Mouse (Mus musculus) megakaryocyte, embryonic 14.5 days (primary cell): ENCODE results near the gene Zdhhc14.

ENCODE experiments used
- FLI1 ChIP-seq: IDR thresholded peaks from 2 replicates; pipeline ENCODE4 v1.6.1; 2012; ENCODE audit warnings: low read length, inconsistent platforms, mixed read lengths
- GATA1 ChIP-seq: IDR thresholded peaks from 3 replicates; pipeline ENCODE4 v1.6.1; 2012; ENCODE audit warnings: mixed read lengths, low read length, inconsistent platforms, borderline replicate concordance

DNA sequence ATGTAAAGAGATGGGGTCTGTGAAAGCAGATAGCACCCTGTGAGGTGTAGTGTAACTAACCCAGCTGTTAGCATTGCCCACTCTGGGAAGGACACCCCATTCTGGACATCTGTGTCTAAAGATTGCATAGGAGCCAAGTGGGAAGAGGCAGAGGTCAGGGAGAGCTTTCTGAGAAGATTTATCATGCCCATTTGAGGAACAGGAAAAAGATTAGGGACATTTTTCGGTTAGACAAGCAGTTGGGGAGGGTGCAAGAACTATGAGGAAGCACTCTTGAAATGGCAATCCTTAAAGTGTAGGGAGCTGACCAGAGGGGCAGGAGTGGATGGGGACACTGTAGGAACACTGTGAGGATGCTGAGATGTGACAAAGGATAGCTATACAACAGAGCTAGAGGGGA lies 29.2 kb downstream of the Zdhhc14 start:
- no peak for TF ChIP-seq GATA1
- TF ChIP-seq FLI1: no peak
